Mouse (Mus musculus): ENCODE results near the gene Rai1. TPM values are rescaled to one million over a fixed set of nuclear protein-coding genes. Genes with fewer than 3 reads are reported as not detected.

The Rai1 gene
- total RNA-seq, 2 experiments from 2014 or later: 5.9 to 58.6 TPM

DNA sequence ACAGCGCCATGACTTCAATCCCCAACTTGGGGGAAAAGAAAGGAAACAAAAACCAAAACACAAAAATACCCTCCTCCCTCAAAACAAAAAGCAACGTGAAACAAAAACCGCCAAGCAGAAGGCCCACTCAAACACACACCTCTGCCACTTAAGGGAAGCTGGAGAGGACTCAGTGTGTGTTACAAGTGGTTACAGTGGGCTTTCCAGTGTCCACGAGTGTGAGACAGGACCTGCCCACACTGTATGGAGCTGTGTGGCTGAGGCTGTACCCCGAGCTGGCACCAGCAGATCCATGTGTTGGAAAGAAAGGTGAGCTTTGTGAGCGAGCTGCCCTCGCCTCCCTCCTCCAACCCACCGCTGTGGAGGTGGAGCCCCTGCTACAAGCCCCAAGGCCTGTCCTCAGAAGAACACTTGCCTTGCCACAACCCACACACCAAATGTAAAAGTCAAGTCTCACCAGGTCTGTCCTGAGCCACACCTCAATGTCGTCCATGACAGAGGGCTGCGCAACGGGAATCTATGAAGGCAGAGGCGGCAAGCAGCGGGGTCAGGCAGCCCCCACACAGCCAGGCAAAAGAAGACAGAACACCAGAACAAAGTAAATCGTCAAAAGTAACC lies 127.7 kb downstream of the Rai1 start:
- ATAC-seq (replicated peaks; ENCODE audit: low FRiP score, low TSS enrichment, poor library complexity, severe bottlenecking): no peak

DNA sequence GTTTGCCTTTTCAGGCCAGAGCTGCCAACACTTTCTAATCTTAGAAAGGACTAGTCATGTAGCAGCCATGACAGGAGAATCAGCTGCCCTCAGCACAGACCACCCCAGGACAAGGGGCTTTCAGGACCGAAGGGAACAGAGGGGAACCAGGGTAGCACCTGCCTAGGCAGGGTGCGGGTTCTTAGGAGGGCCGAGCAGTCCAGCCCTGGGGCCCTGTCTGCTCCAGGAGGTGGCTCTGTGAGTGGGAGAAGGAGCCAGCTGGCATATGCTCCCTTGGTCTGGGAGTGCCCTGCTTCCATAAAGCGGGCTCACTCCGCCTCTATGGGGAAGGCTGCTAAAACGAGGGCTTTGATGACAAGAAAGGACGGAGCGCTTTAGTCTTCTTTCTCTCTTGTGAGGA lies 128.4 kb downstream of the Rai1 start:
- ATAC-seq (replicated peaks; ENCODE audit: low FRiP score, low TSS enrichment, poor library complexity, severe bottlenecking): no peak

- ATAC-seq (replicated peaks; ENCODE audit: low FRiP score, low TSS enrichment, poor library complexity, severe bottlenecking): no peak
These were observed 130.5 kb downstream of the Rai1 start for GRCm38 (mm10) chr11:60235351-60235750.

GRCm38 (mm10) chr11:60240509-60240908 lies 135.7 kb downstream of the Rai1 start:
- ATAC-seq (replicated peaks; ENCODE audit: low FRiP score, low TSS enrichment, poor library complexity, severe bottlenecking): no peak

- ATAC-seq (replicated peaks; ENCODE audit: low FRiP score, low TSS enrichment, poor library complexity, severe bottlenecking): no peak
These were observed 139.8 kb downstream of the Rai1 start for GRCm38 (mm10) chr11:60244503-60245143.

GRCm38 (mm10) chr11:60246077-60246476 lies 141.3 kb downstream of the Rai1 start:
- ATAC-seq (replicated peaks; ENCODE audit: low FRiP score, low TSS enrichment, poor library complexity, severe bottlenecking): no peak

- no peak for ATAC-seq (replicated peaks; ENCODE audit: low FRiP score, low TSS enrichment, poor library complexity, severe bottlenecking)
These were observed 143.1 kb downstream of the Rai1 start for GRCm38 (mm10) chr11:60247753-60248550.

Other genes starting within 250 kb of the Rai1 start
- 23.6 and 25.8 TPM in 2 replicates for gene Med9, start 156.8 kb upstream of the Rai1 start, total RNA-seq (2014; fragmentation: Nextera tagmentation)
- 32.9 and 33.8 TPM in 2 replicates for gene Med9, start 156.8 kb upstream of the Rai1 start, total RNA-seq (2017)
- 0.89 TPM in 1 of 2 replicates, not detected in the other for gene Rasd1, start 140.1 kb upstream of the Rai1 start, total RNA-seq (2014; fragmentation: Nextera tagmentation)
- gene Rasd1, start 140.1 kb upstream of the Rai1 start, total RNA-seq (2017): 2.6 TPM in 1 of 2 replicates, not detected in the other
- 10.9 and 18.9 TPM in 2 replicates for gene Pemt, start 58.5 kb upstream of the Rai1 start, total RNA-seq (2014; fragmentation: Nextera tagmentation)
- gene Pemt, start 58.5 kb upstream of the Rai1 start, total RNA-seq (2017): 2.0 and 5.7 TPM in 2 replicates
- gene Srebf1, start 117.6 kb downstream of the Rai1 start, total RNA-seq (2014; fragmentation: Nextera tagmentation): 73.1 and 92.3 TPM in 2 replicates
- 32.3 and 80.9 TPM in 2 replicates for gene Srebf1, start 117.6 kb downstream of the Rai1 start, total RNA-seq (2017)
- 15.9 and 19.0 TPM in 2 replicates for gene Tom1l2, start 247.9 kb downstream of the Rai1 start, total RNA-seq (2014; fragmentation: Nextera tagmentation)
- gene Tom1l2, start 247.9 kb downstream of the Rai1 start, total RNA-seq (2017): 3.9 and 5.3 TPM in 2 replicates
- gene Drc3, start 248.3 kb downstream of the Rai1 start, total RNA-seq (2014; fragmentation: Nextera tagmentation): 0.68 TPM in 1 of 2 replicates, not detected in the other
- gene Drc3, start 248.3 kb downstream of the Rai1 start, total RNA-seq (2017): 0.19 and 0.66 TPM in 2 replicates

Data from megakaryocyte-erythroid progenitor cell, adult 5-6 weeks (primary cell).